Mouse (Mus musculus) bone marrow macrophage, adult 2 months (primary cell): ENCODE results near the gene Akt1.

Source experiments
- CTCF ChIP-seq: IDR thresholded peaks from 2 replicates; pipeline ENCODE4 v1.5.1; 2012; ENCODE audit warnings: low read depth, mild to moderate bottlenecking, low read length, moderate library complexity
- POLR2A ChIP-seq: IDR thresholded peaks from 2 replicates; pipeline ENCODE4 v1.6.1; 2012; ENCODE audit warnings: mild to moderate bottlenecking, low read depth, low read length, borderline replicate concordance

- TF ChIP-seq POLR2A = no peak
- no peak for TF ChIP-seq CTCF
Measured at GRCm38 (mm10) chr12:112663303-112663702, 11.4 kb downstream of the Akt1 start.
